ENCODE assay signal across 8 mouse cellular contexts in genomic region chr2:173577669-173578557, GRCm38 (mm10). TPM values are rescaled to one million over a fixed set of nuclear protein-coding genes. Genes with fewer than 3 reads are reported as not detected.
A peak's percentile ranks its signal among the peaks of the same experiment; 100 is the strongest.
DNase-seq lines count a peak whose midpoint lies in the region; ATAC-seq and TF ChIP-seq lines count a peak whose summit lies in the region.

Gene Ankrd60, minus strand, starts transcription at chr2:173578365.

- peak within 1 kb of the TSS; percentile 50 for H3K4me3 ChIP-seq in heart, embryonic 11.5 days (ENCODE audit: low read depth, low read length)
- H3K4me3 ChIP-seq in liver, embryonic 12.5 days = peak within 1 kb of the TSS; percentile 46
- peak within 1 kb of the TSS; percentile 45 for H3K4me3 ChIP-seq in neural tube, embryonic 15.5 days (replicated peaks)

- TF ChIP-seq CTCF in Patski (IDR thresholded peaks at IDR 0.05) = no peak

- H3K27me3 ChIP-seq in heart, embryonic 11.5 days (ENCODE audit: control insufficient read depth, insufficient read depth, low read length) = peaks cover 15% of the 10 kb centered on the region
- H3K27me3 ChIP-seq in Patski = peaks cover 4% of the 10 kb centered on the region
- H3K27me3 ChIP-seq in liver, embryonic 12.5 days (replicated peaks) = peaks cover 85% of the 10 kb centered on the region
- H3K27me3 ChIP-seq in neural tube, embryonic 15.5 days (replicated peaks) = peaks cover 13% of the 10 kb centered on the region

- in situ Hi-C loops in Patski (cut with MboI; ENCODE audit: low pct_unique_long_range_greater_than_20kb) = loop anchor here (25.0 kb wide), 1 partner anchor 1084 kb away; no protein-coding TSS in a partner anchor

- no peaks in the 10 kb centered on the region for H3K4me1 ChIP-seq in heart, embryonic 11.5 days (ENCODE audit: control insufficient read depth, insufficient read depth, low read length)
- H3K4me1 ChIP-seq in liver, embryonic 12.5 days = peaks cover 17% of the 10 kb centered on the region
- peaks cover 12% of the 10 kb centered on the region for H3K4me1 ChIP-seq in neural tube, embryonic 15.5 days

- peak within 1 kb of the TSS; percentile 90 for H3K4me2 ChIP-seq in heart, embryonic 11.5 days
- peak within 1 kb of the TSS; percentile 69 for H3K4me2 ChIP-seq in liver, embryonic 12.5 days
- H3K4me2 ChIP-seq in neural tube, embryonic 15.5 days = peak within 1 kb of the TSS; percentile 85

- DNase-seq in heart, adult 8-10 months (ENCODE audit: low spot score) = no peak
- DNase-seq in Patski (ENCODE audit: low read depth, low spot score) = no peak
- peak; percentile 38 for DNase-seq in gastrocnemius, postnatal 25 days
- no peak for DNase-seq in frontal cortex, postnatal 36 days (ENCODE audit: low spot score in 2 of 2)
- DNase-seq in left cerebral cortex, adult 11 months (ENCODE audit: low spot score) = no peak

- peak; percentile 39; the same call in 1 of the 2 replicates for ATAC-seq in heart, embryonic 11.5 days (replicated peaks; ENCODE audit: insufficient number of reproducible peaks, low FRiP score, low TSS enrichment)
- ATAC-seq in Patski = peak; percentile 15
- ATAC-seq in liver, embryonic 12.5 days = no peak
- peak; percentile 81 for ATAC-seq in neural tube, embryonic 15.5 days (ENCODE audit: low FRiP score)

- no peaks in the 10 kb centered on the region for H3K36me3 ChIP-seq in heart, embryonic 11.5 days (ENCODE audit: control insufficient read depth, insufficient read depth, low read length)
- no peaks in the 10 kb centered on the region for H3K36me3 ChIP-seq in liver, embryonic 12.5 days
- H3K36me3 ChIP-seq in neural tube, embryonic 15.5 days = no peaks in the 10 kb centered on the region

- peak within 1 kb of the TSS; percentile 64 for H3K9ac ChIP-seq in heart, embryonic 11.5 days (ENCODE audit: low read depth, low read length)
- H3K9ac ChIP-seq in liver, embryonic 12.5 days = peak within 1 kb of the TSS; percentile 17; the same call in 1 of the 2 replicates
- peak within 1 kb of the TSS; percentile 31 for H3K9ac ChIP-seq in neural tube, embryonic 15.5 days (replicated peaks)

- CTCF ChIA-PET in Patski (lab: Charles Lee) = interaction anchor here (1.0 kb wide), 1 partner anchor 15 kb away, joined by 3 read pairs; no protein-coding TSS in a partner anchor

- WGBS in heart, embryonic 11.5 days (ENCODE audit: insufficient replicate concordance) = 11% methylated on average over 43 of the region's 58 CpGs
- 9% methylated on average over 52 of the region's 58 CpGs for whole genome bisulfite sequencing in liver, embryonic 12.5 days (ENCODE audit: insufficient replicate concordance)
- 16% methylated on average over 38 of the region's 58 CpGs for WGBS in neural tube, embryonic 15.5 days

- POLR2A ChIA-PET in Patski (lab: Charles Lee) = no interaction called here

- H3K9me3 ChIP-seq in heart, embryonic 11.5 days (replicated peaks; ENCODE audit: control insufficient read depth, low read length) = no peaks in the 10 kb centered on the region
- no peaks in the 10 kb centered on the region for H3K9me3 ChIP-seq in liver, embryonic 12.5 days (replicated peaks)
- no peaks in the 10 kb centered on the region for H3K9me3 ChIP-seq in neural tube, embryonic 15.5 days (replicated peaks)

- no peak within 1 kb of the TSS for H3K27ac ChIP-seq in heart, embryonic 11.5 days (ENCODE audit: low read depth, low read length)
- H3K27ac ChIP-seq in liver, embryonic 12.5 days = no peak within 1 kb of the TSS
- H3K27ac ChIP-seq in neural tube, embryonic 15.5 days (replicated peaks) = no peak within 1 kb of the TSS

RNA-seq across cellular contexts. Expression of gene Ankrd60, which starts in this region (rescaled TPM):
- polyA plus RNA-seq in heart, embryonic 11.5 days (2014; fragmentation: Nextera tagmentation; extraction: Ambion mirVana) = not detected in 2 replicates
- total RNA-seq in heart, adult 8-10 months (2022) = not detected
- not detected for polyA plus RNA-seq in Patski (2021)
- not detected for total RNA-seq in gastrocnemius, postnatal 25 days (2021)
- not detected in 2 replicates for polyA plus RNA-seq in liver, embryonic 12.5 days (2016; fragmentation: Nextera tagmentation; extraction: Ambion mirVana)
- not detected in 2 replicates for polyA plus RNA-seq in neural tube, embryonic 15.5 days (2015; fragmentation: Nextera tagmentation; extraction: Ambion mirVana)

Comparison
In these comparisons a context has a peak if more than half of its experiments do, and no peak if none do; other contexts are left out.
1. Peak in ATAC-seq, H3K4me3 ChIP-seq, H3K9ac ChIP-seq and H3K4me2 ChIP-seq in heart, embryonic 11.5 days; RNA of the gene not detected or under 1 TPM.
2. Peak in ATAC-seq in Patski; RNA of the gene not detected or under 1 TPM.
3. Peak in DNase-seq in gastrocnemius, postnatal 25 days; RNA of the gene not detected or under 1 TPM.
4. Peak in ATAC-seq, H3K4me3 ChIP-seq, H3K9ac ChIP-seq and H3K4me2 ChIP-seq in neural tube, embryonic 15.5 days; RNA of the gene not detected or under 1 TPM.